Mouse (Mus musculus) WW6 (cell line): ENCODE data around the gene Klhl25.
"Not testable (repeated sequence)": the region's sequence is repeated elsewhere in the genome, so short reads cannot be mapped to it uniquely, and the experiment has no call there.

Source experiments
- DNase-seq: peaks from one replicate; pipeline ENCODE4 v3.0.0-alpha.2; 2013; ENCODE audit warnings: low read depth, low spot score

The Klhl25 gene

DNA sequence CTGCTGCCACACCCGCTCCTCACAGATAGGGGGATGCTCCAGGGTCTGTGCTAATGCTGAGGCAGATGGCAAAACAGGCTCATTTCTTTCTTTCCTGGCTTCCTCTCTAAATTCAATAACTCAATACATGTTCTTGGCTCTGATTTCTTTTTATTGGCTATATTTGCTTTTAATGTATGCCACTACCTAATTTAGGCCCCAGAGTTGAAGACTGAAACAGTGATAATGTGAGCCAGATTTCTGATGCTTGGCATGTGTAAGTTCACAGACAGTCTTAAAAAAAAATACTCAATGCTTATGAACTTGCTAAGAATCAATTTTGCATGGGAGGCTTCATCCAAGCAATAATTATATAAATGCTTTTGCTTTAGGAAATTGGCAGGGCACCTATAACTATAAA lies 2.2 kb upstream of the Klhl25 start:
- no peak for DNase-seq

DNA sequence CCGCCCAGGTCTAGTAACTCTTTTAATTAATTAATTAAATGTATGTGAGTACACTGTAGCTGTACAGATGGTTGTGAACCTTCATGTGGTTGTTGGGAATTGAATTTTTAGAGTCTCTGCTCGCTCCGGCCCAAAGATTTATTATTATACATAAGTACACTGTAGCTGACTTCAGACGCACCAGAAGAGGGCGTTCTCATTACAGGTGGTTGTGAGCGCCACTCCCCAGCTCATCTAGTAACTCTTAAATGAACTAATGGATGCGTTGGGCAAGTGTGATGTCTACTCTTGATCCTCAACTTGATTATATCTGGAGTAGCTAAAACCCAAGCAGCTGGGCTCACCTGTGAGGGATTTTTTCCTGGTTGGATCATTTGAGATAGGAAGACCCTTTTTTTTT lies 1.2 kb upstream of the Klhl25 start:
- no peak for DNase-seq

DNA sequence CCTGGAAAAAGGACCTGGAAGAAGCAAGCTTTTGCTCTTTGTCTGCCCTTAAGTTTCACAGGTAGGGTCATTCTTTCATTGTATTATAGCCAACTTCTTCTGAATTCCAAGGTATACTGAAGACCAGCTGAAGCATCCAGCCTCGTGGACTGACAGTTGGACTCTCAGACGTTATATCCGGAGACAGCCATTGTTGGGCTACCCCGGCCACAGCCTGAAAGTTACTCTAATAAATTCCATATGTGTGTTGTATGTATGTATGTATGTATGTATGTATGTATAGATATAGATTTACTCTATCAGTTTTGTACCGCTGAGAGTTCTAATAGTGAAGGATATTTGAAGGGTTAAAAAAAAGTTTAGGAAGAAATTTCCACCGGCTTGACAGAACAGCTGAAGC lies 621 bp upstream of the Klhl25 start:
- no peak for DNase-seq

DNA sequence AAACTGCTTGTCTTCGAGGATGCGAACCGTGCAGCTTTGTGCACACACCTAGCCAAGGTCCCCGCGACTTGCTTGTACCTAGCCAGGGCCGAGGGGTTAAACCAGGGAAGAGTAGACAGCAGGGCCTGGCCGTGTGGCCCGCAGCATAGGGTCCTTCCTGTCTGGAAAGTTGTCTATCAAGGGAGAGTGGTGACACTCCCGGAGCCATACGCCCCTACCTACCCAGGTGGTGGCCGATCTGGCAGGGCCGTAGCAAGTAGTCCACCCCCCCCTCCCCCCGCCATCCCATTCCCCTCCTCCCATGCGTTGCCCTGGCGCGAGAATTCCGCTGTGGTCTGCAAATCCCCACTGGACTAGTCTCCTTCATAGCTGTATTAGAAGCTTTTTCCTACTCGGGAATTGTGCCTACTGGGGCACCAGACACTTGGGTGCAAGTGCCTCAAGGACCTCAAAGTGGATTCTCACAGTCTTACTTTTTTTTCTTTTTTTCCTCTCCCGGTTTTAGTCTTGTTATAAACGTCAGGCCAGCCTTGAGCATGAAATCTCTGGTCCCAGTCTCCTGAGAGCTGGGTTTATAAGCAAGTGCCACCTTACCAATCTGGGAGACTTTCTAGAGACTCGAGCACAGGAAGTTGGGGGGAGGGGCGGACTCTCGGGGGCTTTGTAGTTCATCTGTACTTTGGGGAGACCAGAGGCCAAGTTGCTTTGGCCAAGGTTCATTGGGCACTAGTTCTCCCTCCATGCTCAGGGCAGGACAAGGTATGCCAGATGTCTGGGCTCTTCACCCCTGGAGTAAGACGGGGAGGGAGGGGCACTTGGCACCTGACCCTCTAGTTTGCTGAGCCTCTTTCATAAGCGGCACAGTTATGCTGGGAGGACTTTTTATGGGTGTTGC lies 913 bp downstream of the Klhl25 start:
- no peak for DNase-seq

DNA sequence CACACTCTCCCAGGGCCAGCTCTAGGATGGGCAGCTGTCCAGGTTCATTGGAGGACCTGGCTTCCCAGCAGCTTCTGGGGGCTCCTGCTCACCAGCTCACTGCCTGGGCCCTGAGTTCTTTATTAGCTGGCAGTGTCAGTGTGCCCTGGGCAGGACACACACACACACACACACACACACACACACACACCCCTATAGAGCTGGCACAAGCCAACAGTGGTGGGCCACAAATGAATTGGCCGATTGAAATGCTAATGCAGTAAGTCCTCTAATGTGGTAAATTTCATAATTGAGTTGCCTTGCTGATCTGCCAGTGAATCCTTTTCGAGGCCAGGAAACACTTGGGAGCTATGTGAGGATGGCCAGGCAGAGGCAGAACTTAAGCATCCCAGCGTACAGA lies 2.3 kb downstream of the Klhl25 start:
- not testable (repeated sequence) for DNase-seq

DNA sequence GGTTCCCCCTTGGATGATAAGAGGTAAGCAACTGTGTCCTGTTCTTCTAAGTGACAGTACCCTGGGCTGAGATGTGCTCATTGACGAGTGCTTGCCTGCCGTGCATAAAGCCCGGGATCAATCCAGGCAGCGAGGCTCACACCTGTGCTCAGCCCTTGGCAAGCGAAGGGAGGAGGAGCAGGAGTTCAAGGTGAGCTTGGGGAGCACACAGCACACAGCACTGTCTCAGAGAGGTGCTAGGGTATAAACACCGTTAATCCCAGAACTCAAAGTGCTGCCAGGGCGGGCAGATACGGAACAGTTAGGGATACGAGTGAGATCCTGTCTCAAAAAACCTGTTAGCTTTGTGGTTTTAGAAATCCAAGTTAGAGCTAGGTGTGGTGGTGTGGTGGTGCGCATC lies 3.2 kb downstream of the Klhl25 start:
- DNase-seq: no peak

DNA sequence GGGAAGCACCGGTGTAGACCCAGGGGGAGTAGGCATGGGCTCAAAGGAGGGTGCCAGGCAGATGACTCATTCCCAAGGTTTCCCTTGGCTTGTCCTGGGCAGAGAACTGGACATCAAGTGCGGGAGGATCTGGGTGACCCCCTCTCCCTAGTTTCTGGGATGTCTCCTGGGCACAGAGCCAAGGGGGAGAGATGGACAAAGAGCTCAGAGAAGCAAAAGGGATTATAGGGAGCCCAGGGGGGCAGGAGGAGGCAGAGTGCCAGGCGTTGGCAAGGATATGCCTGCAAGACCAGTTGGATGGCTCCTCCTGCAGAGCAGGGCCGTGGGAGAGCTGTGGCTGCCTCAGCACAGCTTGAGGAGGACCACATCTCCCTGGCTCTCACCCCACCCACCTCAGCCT lies 4.3 kb downstream of the Klhl25 start:
- no peak for DNase-seq

DNA sequence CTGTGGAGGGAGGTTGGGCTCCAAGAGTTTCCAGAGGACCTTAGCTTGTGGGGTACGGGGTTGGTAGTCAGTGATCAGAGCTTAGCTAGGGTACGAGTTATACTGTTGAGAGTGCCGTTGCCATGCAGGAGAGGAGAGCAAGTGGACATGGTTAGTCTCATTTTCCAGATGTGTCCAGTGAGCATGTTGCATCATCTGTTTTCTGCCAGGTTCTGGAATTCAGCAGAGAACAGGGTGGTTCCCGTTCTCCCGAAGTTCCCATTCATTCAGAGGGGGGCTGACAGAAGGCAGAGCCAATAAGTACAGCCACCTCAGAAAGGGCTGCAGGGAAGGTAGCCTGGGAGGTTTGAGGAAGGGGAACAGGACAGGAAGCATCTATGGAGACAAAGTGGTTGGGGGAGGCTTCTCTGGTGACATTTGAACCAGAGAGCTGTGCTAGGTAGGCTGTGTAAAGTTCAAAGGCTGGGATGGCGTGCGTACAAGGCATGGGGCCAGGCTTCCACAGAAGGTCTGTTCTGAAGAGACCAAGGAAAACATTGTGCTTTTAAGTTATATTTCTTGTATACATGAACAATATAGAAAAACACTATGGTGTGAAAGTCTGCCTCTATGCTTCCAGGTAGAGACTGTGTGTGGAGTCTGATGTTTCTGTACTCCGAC lies 5.2 kb downstream of the Klhl25 start:
- no peak for DNase-seq

DNA sequence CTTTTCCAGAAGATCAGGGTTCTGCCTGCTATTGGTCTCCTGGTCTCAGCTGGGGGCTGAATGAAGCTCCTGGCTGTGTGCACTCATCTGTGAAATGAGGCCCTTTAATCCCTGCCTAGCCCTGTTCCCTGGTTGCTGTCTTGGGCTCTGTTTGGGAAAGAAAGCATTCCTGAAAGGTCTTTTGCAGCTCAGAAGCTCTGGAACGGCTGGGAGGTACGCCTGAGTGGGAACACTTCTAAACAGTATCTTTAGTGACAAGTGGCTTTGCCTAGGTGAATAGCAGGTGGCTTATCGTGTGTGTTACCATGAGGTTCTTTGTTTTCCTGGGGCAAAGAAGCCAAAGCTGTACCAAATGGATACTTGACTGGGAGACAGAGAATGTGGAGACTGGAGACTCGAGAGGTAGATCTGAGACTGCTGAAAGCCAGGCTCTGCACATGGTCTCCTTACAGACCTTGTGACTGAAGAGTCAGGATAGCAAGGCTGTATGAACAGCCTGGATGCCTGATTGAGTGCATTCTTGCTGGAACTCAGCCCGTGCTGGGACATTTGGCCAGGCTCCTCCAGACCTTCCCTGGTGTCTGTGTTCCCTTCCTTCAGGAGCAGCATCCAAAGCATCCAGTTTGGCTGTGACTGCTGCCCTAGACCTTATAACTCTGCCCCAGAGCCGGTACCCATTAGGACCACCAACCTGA lies 6.3 kb downstream of the Klhl25 start:
- DNase-seq: no peak

DNA sequence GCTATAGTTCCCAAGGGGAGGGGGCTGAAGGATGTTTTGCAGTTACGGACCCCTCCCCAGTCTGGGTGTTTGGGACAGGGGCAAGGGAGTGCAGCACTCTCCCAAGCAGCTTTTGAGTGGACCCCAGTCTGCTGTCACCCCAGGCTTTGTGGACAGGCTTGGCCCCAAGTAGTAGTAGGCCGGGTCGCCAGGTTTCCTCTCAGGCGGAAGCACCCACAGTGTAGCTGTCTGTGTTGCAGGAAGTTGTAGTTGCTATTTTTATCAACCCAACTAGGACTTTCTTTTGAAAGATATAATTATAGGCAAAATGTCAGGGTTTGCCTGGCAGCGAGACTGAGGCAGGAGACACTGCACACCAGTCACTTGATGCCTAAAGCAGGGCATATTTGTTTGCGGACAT lies 6.9 kb downstream of the Klhl25 start:
- DNase-seq: no peak

DNA sequence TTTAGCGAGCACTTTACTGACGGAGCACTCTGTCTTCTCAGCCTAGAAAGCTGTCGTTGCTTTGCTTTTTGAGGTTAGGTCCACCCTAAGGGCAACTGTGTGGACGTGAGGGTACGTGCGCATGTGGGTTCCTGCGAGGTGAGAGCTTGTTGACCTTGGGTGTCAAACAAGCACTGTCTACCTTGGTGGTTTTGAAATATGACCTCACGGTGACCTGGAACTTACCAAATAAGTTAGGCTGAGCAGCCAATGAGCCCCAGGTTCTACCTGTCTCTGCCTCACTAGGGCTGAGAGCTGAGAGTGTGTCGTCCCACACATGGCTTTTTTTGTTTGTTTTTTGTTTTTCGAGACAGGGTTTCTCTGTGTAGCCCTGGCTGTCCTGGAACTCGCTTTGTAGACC lies 8.1 kb downstream of the Klhl25 start:
- DNase-seq: no peak

DNA sequence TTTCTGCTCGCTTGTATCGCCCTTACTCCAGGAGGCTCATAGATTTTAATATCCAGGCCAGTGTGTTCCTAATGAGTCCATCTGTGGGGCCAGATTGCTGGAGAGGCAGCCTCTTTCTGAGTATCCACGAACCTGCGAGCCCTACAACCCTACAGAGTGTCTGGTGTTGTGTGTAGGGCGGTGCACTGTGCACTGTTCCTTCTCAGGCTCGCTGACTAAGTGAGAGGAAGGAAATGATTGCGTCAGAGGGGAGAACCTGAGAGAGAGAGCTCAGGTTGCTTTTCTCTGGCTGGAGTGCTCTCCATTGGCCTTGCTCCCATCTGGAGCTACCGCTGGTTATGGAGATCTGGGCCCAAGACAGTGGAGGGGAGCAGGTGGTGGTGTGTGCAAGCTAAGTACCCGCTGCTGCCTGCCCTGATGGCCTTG lies 11.7 kb downstream of the Klhl25 start:
- no peak for DNase-seq

DNA sequence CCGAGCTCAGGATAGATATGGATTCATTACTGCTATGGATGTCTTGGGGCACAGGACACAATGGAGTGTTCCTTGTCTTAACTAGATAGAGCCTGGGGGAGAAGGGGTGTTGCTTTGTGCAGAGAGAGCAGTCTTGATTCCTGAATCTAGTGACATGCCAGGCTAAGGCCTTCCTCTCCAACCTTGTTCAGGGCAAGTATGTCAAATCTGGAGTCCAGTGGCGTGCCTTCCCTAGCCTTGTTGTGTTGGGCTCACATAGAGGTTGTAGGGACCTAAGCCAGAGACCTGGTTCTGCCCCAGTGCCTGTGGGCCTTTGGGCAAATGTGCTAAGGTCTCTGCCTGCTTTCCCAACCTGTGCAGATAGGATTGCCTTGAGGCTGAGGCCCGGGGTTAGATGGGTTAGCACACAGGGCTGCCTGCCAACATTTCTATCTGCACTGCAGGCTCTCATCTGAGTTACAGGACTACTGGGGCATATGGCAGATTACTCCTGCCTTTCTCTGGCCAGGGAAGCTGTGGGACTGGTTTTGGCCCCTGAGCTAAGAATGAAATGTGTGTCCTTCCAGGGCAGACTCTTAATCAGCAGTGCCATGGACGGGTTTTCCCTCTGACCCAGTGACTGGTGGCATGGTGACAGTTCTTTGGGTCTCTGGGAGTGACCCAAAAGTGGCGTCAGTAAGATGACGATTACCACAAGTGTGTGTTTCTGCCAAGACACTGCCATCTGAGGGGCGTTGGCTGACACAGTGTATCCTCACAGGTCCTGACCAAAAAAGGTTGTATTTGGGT lies 13.7 kb downstream of the Klhl25 start:
- DNase-seq: not testable (repeated sequence)

DNA sequence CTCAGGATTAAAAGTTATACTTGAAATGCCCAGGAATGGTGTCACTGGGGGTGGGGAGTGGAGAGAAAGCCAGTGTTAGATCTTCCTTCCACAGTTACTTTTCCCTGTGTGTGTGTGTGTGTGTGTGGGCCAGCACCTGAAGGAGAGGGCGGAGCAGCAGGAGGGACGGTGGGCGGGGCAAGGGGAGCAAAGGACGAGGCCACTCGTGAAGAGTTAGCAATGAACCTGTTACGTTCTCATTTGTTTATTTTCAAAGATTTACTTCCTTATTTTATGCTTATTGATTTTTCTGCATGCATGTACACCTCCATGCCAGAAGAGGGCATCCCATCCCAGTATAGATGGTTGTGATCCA lies 14.3 kb downstream of the Klhl25 start:
- DNase-seq: not testable (repeated sequence)

DNA sequence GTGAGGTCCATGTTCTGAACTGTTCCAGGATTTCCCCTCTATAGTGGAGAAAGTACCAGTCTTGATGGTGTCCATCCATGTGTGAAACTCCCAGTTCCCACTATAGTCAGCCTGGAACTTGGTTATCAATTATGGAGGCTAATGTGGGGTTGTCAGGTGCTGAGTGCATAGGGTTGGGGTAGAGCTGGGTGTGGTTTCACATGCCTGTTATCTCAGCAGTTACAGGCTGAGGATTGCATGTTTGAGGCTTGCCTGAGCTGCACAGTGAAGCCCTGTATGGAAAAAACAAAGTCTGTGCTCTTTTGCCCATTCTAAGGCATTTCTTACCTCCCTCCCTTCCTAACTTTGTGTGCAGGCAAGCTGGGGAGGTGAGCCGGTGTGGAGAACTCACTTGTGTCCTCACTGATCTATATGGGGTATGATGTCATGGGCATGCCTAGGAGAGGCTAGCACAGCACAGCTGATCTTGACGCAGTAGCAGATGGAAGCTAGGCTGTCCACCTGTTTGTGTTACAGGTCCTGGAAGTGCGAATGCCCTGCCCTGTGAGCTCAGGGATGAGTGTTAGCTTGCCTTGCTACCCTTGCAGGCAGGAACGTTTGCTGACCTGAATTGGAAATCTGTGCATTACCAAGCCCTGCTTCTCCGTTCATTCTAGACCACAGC lies 15.3 kb downstream of the Klhl25 start:
- DNase-seq: not testable (repeated sequence)

DNA sequence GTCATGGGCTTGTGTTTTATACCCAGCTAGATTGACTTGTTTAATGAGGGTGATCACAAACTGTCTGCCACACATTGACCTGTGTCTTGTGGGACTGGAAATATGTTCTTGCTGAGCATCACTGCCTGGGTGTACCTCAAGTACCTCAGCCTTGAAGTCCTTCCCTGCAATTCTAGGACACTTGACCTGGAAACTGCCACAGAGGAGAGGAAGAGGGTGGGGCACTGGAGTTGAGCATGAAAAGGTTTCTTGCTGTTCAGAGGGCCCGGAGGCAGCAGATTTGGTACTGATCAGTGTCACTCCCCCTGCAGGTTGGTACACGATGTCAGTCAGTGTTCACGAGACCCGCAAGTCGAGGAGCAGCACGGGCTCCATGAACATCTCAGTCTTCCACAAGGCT lies 16.9 kb downstream of the Klhl25 start:
- no peak for DNase-seq

DNA sequence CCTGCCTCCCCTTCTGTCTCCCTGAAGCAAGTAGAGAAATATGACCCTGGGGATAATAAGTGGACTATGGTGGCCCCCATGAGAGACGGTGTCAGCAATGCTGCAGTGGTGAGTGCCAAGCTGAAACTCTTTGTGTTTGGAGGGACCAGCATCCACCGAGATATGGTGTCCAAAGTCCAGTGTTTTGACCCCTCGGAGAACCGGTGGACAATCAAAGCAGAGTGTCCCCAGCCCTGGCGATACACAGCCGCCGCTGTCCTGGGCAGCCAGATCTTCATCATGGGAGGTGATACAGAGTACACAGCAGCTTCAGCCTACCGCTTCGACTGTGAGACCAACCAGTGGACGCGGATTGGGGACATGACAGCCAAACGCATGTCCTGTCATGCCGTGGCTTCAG lies 18.4 kb downstream of the Klhl25 start:
- no peak for DNase-seq

DNA sequence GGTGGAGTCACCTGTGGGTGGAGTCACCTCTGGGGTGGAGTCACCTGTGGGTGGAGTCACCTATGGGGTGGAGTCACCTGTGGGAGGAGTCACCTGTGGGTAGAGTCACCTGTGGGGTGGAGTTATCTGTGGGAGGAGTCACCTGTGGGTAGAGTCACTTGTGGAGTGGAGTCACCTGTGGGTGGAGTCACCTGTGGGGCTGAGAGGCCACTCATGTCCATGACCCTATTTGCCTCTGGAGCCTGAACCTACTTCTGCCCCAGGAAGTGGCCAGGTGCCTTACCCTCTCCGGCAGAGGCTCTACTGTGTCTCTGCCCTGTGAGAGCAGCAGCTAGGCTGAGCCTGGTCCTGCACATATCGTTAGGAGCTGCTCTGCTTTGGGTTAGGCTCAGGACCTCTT lies 20.6 kb downstream of the Klhl25 start:
- DNase-seq: no peak

DNA sequence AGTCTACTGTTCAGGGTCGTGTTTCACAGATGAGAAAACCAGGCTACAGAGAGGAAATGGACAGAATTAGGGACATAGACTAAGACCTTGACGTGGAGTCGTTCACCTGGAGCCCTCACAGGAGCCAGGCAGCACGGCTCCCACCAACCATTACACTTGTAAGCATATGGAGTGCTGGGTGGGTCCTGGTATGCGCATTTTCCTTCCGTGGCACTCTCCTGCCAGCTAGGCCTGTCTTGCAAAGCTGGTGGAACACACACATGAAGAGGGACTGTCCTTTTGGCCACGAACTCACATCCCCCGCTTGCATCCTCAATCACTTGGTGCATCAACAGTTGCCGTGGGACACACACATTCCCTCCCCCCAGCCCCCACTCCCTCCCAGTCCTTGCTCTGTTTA lies 22.4 kb downstream of the Klhl25 start:
- DNase-seq: no peak

DNA sequence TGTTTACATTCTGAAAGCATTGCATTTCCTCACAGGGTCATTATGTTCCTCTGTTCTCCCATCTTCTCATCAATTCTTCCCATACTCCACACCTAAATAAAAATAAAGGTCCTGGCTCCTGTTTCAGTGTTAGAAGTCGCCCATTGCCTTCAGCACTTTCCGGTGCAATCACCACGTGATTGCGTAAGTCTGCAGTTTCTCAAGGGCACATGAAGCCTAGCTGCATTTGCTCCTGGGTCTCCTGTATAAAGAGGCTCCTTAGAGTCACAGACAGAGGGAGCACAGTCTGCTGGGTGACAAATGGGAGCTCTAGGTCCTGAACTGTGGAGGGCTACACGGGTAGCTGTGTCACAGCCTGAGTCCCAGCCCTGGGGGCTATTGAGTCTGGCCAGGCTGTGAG lies 24.1 kb downstream of the Klhl25 start:
- DNase-seq: no peak

DNA sequence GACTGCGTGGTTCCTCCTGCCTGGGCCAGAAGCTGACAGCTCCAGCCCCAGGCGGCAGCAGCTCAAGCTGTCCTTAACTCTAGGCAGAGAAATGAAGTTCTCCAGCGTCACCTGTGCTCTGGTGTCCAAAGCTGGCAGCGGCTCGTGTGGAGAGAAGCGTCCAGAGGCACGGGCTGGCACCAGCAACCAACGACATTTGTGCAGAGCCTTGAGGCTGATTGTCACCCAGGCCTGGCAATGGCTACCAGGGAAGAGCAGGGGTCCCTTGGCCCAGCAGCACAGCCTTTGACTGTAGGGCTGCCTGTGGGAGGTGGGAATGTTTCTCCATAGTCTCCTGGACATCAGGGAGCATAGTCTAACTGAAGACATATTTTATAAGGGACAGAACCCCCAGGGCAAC lies 24.6 kb downstream of the Klhl25 start:
- no peak for DNase-seq
